In genomic region chrX:72917884-72918681, GRCm38 (mm10) we compare ENCODE assay signal across 8 mouse cellular contexts. TPM values are rescaled to one million over a fixed set of nuclear protein-coding genes. Genes with fewer than 3 reads are reported as not detected.
A peak's percentile ranks its signal among the peaks of the same experiment; 100 is the strongest.
DNase-seq lines count a peak whose midpoint lies in the region; ATAC-seq lines count a peak whose summit lies in the region.

Cetn2 (minus strand) TSS chrX:72918411.
Nsdhl (plus strand) TSS chrX:72918557.

- H3K36me3 ChIP-seq in heart, embryonic 14.5 days (ENCODE audit: control insufficient read depth, insufficient read depth, low read length): no peaks in the 10 kb centered on the region
- H3K36me3 ChIP-seq in liver, embryonic 13.5 days: no peaks in the 10 kb centered on the region
- no peaks in the 10 kb centered on the region for H3K36me3 ChIP-seq in stomach, embryonic 16.5 days (ENCODE audit: control insufficient read depth, insufficient read depth, low read length)

- peak within 1 kb of the TSS; percentile 69 for H3K9ac ChIP-seq in heart, embryonic 14.5 days (ENCODE audit: low read length)
- H3K9ac ChIP-seq in liver, embryonic 13.5 days: peak within 1 kb of the TSS; percentile 77
- H3K9ac ChIP-seq in stomach, embryonic 16.5 days (ENCODE audit: low read length): peak within 1 kb of the TSS; percentile 67

- peak within 1 kb of the TSS; percentile 66 for H3K4me2 ChIP-seq in heart, embryonic 14.5 days (ENCODE audit: low read length)
- H3K4me2 ChIP-seq in liver, embryonic 13.5 days: peak within 1 kb of the TSS; percentile 76
- H3K4me2 ChIP-seq in stomach, embryonic 16.5 days (ENCODE audit: low read depth, low read length): peak within 1 kb of the TSS; percentile 60

- 17% methylated on average over 41 of the region's 41 CpGs for WGBS in heart, embryonic 14.5 days
- WGBS in liver, embryonic 13.5 days (ENCODE audit: insufficient replicate concordance): 16% methylated on average over 41 of the region's 41 CpGs
- 9% methylated on average over 40 of the region's 41 CpGs for WGBS in stomach, embryonic 16.5 days

- ATAC-seq in CD4-positive, CD25-positive, alpha-beta regulatory T cell, adult 4 months: peak; percentile 98
- peak; percentile 95 for ATAC-seq in heart, embryonic 14.5 days (ENCODE audit: insufficient number of reproducible peaks, insufficient read depth, low FRiP score, low read depth)
- peak; percentile 99 for ATAC-seq in liver, embryonic 13.5 days (ENCODE audit: low read depth)
- ATAC-seq in stomach, embryonic 16.5 days (ENCODE audit: insufficient read depth, low FRiP score): peak; percentile 98

- peak within 1 kb of the TSS; percentile 14 to 65; a peak in 3 of 4 replicates for H3K27ac ChIP-seq in heart, embryonic 14.5 days (replicated peaks in 1 of 2; ENCODE audit: control insufficient read depth in 1 of 2, insufficient read depth in 1 of 2, low read depth in 2 of 2, low read length in 2 of 2)
- H3K27ac ChIP-seq in liver, embryonic 13.5 days: peak within 1 kb of the TSS; percentile 68
- H3K27ac ChIP-seq in stomach, embryonic 16.5 days (ENCODE audit: low read length): peak within 1 kb of the TSS; percentile 46; the same call in 1 of the 2 replicates

- peak; percentile 81 for DNase-seq in c-Kit-negative CD71-positive TER-119-positive erythroid progenitor cells, embryonic 14.5 days (ENCODE audit: low read depth, low spot score)
- DNase-seq in fibroblast of lung, adult 2 months (ENCODE audit: low read depth): peak; percentile 87
- DNase-seq in kidney, postnatal 14 days: peak; percentile 92
- DNase-seq in liver, embryonic 13.5 days: peak; percentile 88
- peak; percentile 71 for DNase-seq in neural tube, embryonic 10.5 days (ENCODE audit: extremely low spot score, low spot score)

- H3K27me3 ChIP-seq in heart, embryonic 14.5 days (ENCODE audit: control insufficient read depth, insufficient read depth, low read length): no peaks in the 10 kb centered on the region
- no peaks in the 10 kb centered on the region for H3K27me3 ChIP-seq in liver, embryonic 13.5 days
- no peaks in the 10 kb centered on the region; the same call in 1 of the 2 replicates for H3K27me3 ChIP-seq in stomach, embryonic 16.5 days (ENCODE audit: control insufficient read depth, insufficient read depth, low read length)

- H3K4me3 ChIP-seq in heart, embryonic 14.5 days (ENCODE audit: control insufficient read depth in 1 of 2, insufficient read depth in 1 of 2, low read depth in 1 of 2, low read length in 2 of 2): peak within 1 kb of the TSS; percentile 55 to 61
- peak within 1 kb of the TSS; percentile 71 for H3K4me3 ChIP-seq in liver, embryonic 13.5 days (replicated peaks)
- peak within 1 kb of the TSS; percentile 64 for H3K4me3 ChIP-seq in stomach, embryonic 16.5 days (replicated peaks; ENCODE audit: low read length)

- no peaks in the 10 kb centered on the region for H3K9me3 ChIP-seq in heart, embryonic 14.5 days (ENCODE audit: control insufficient read depth, low read length)
- H3K9me3 ChIP-seq in liver, embryonic 13.5 days (replicated peaks): no peaks in the 10 kb centered on the region
- H3K9me3 ChIP-seq in stomach, embryonic 16.5 days (replicated peaks; ENCODE audit: control insufficient read depth, low read length): no peaks in the 10 kb centered on the region

- peaks cover 2 to 5% of the 10 kb centered on the region in 2 experiments; a peak in 3 of 4 replicates for H3K4me1 ChIP-seq in heart, embryonic 14.5 days (ENCODE audit: control insufficient read depth in 2 of 2, insufficient read depth in 2 of 2, low read length in 2 of 2)
- H3K4me1 ChIP-seq in liver, embryonic 13.5 days (replicated peaks): peaks cover 3% of the 10 kb centered on the region; the same call in 1 of the 2 replicates
- H3K4me1 ChIP-seq in stomach, embryonic 16.5 days (ENCODE audit: control insufficient read depth, insufficient read depth, low read length): peaks cover 5% of the 10 kb centered on the region; the same call in 1 of the 2 replicates

RNA-seq across cellular contexts. Expression of gene Cetn2, which starts in this region (rescaled TPM):
- 100 to 1,000 TPM; 137 to 148 TPM for polyA plus RNA-seq in CD4-positive, CD25-positive, alpha-beta regulatory T cell, adult 4 months (2017; shearing (Covaris generic))
- 63.5 and 68.6 TPM in 2 replicates for polyA plus RNA-seq in heart, embryonic 14.5 days (2014; fragmentation: Nextera tagmentation; extraction: Ambion mirVana)
- 38.7 and 50.1 TPM in 2 replicates for polyA plus RNA-seq in liver, embryonic 13.5 days (2015; fragmentation: Nextera tagmentation; extraction: Ambion mirVana)
- 60.3 and 71.4 TPM in 2 replicates for polyA plus RNA-seq in stomach, embryonic 16.5 days (2015; fragmentation: Nextera tagmentation; extraction: Ambion mirVana)

RNA-seq across cellular contexts. Expression of gene Nsdhl, which starts in this region (rescaled TPM):
- polyA plus RNA-seq in CD4-positive, CD25-positive, alpha-beta regulatory T cell, adult 4 months (2017; shearing (Covaris generic)): 10 to 100 TPM; 21.1 to 31.2 TPM
- 15.5 and 16.5 TPM in 2 replicates for polyA plus RNA-seq in heart, embryonic 14.5 days (2014; fragmentation: Nextera tagmentation; extraction: Ambion mirVana)
- 23.0 and 25.9 TPM in 2 replicates for polyA plus RNA-seq in liver, embryonic 13.5 days (2015; fragmentation: Nextera tagmentation; extraction: Ambion mirVana)
- 29.0 and 31.9 TPM in 2 replicates for polyA plus RNA-seq in stomach, embryonic 16.5 days (2015; fragmentation: Nextera tagmentation; extraction: Ambion mirVana)

Comparison
In these comparisons a context has a peak if more than half of its experiments do, and no peak if none do; other contexts are left out.
1. Peak in every context shown above with its lines: DNase-seq, ATAC-seq, H3K4me3 ChIP-seq and H3K27ac ChIP-seq.